Mouse (Mus musculus): ENCODE results near the gene Ankmy2.

DNA sequence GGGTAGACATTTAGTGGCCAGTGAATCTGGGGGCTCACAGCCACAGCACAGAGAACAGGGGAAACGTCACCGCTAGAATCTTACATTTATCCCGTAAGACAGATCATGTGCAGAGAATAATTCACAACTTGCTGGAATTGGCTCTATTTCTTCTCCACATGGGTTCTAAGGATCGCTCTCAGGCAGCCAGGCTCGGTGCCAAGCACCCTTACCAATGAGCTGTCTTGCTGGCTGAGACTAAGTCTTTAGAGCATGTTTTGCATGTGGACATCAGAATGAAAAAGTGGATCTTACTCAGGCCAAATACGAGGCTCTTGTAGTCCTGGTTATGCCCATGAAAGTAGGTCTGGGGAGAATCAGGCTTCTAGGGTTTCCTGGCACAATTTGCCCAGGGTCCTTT, 16.5 kb upstream of the Ankmy2 start:
- TF ChIP-seq CTCF (IDR thresholded peaks at IDR 0.05; ENCODE audit: borderline replicate concordance, control insufficient read depth, extremely low read depth, insufficient read depth, low read length, poor library complexity) (no peak), POLR2A (IDR thresholded peaks at IDR 0.05; ENCODE audit: control insufficient read depth, extremely low read depth, insufficient read depth, low read length, poor library complexity) (no peak)
